Mouse (Mus musculus) heart, embryonic 15.5 days (tissue): Measurements from ENCODE around the gene Abcc12. TPM values are rescaled to one million over a fixed set of nuclear protein-coding genes. Genes with fewer than 3 reads are reported as not detected.

Source experiments
- ATAC-seq: fragments of 200-750 bp; cut with Nextera tagmentation; replicated peaks from 2 replicates; pipeline ENCODE4 v1.8.0; 2017; ENCODE audit warnings: low read depth, moderate TSS enrichment; ENCODE audit not compliant: insufficient number of reproducible peaks, insufficient read depth, low FRiP score
- H3K27ac ChIP-seq: fragments of 300-500 bp; sonication (generic); 2 replicates; pipeline ENCODE4 v1.5.1; 2015; ENCODE audit warnings: mild to moderate bottlenecking, inconsistent platforms
- H3K27me3 ChIP-seq: fragments of 300-500 bp; sonication (generic); 2 replicates; pipeline ENCODE4 v1.6.1; 2015; ENCODE audit warnings: inconsistent platforms
- H3K36me3 ChIP-seq: fragments of 300-500 bp; sonication (generic); 2 replicates; pipeline ENCODE4 v1.6.1; 2015; ENCODE audit warnings: mild to moderate bottlenecking, inconsistent platforms
- H3K4me1 ChIP-seq: fragments of 300-500 bp; sonication (generic); replicated peaks from 2 replicates; pipeline ENCODE4 v1.6.1; 2015; ENCODE audit warnings: inconsistent platforms
- H3K4me2 ChIP-seq: fragments of 300-500 bp; sonication (generic); 2 replicates; pipeline ENCODE4 v1.6.1; 2015; ENCODE audit warnings: inconsistent platforms, mild to moderate bottlenecking, moderate library complexity
- H3K4me3 ChIP-seq: fragments of 300-500 bp; sonication (generic); 2 replicates; pipeline ENCODE4 v1.5.1; 2015; ENCODE audit warnings: mild to moderate bottlenecking, inconsistent platforms
- H3K9ac ChIP-seq: fragments of 300-500 bp; sonication (generic); 2 replicates; pipeline ENCODE4 v1.6.1; 2015; ENCODE audit warnings: mild to moderate bottlenecking, inconsistent platforms
- H3K9me3 ChIP-seq: fragments of 300-500 bp; sonication (generic); replicated peaks from 2 replicates; pipeline ENCODE4 v1.6.1; 2016; ENCODE audit warnings: inconsistent platforms
- WGBS: fragments of 180-500 bp; shearing (Covaris S2); methylation state at CpG from one replicate; pipeline ENCODE4 v1.1.7; 2015; ENCODE audit warnings: mixed read lengths; 5-methylcytosine and 5-hydroxymethylcytosine counted together
- polyA plus RNA-seq: library from polyadenylated mRNA; unstranded; fragments of >200 nt; fragmentation: Nextera tagmentation; extraction: Ambion mirVana; gene quantifications from 2 replicates; pipeline ENCODE4 v1.2.1, GENCODE M21; 2015

Abcc12 gene
- polyA plus RNA-seq, 1 experiment from 2014 or later = 0.04 TPM

DNA sequence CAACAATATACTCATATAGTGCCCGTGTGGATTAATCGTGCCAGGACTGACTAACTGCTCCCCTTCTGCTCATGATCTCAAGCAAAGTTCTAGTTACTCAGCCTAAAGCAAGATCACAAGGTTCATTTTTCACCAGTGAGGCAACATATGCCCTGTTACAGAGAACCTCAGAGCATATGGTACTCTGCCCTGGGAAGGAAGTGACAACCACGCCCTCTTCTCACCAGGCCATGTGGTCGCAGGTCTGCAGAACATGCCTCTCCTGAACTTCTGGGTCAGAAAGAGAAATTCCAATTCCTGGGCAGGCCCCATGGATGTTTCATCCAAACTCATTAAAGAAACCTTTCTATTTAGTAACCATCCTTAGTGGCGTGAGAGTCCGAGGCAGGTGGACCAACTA, 39.6 kb downstream of the Abcc12 start:
- Histone ChIP-seq H3K36me3 (no peaks in the 10 kb centered on the region), H3K4me3 (no peak overlapping the region), H3K4me2 (no peak overlapping the region), H3K4me1 (0 out of 2 replicates have a peak, but pooled peaks cover 4% of the 10 kb centered on the region), H3K27ac (no peak overlapping the region), H3K27me3 (no peaks in the 10 kb centered on the region), H3K9me3 (no peaks in the 10 kb centered on the region), H3K9ac (no peak overlapping the region)
- WGBS = 82% methylated on average over 6 of the region's 6 CpGs
- ATAC-seq = no peak

DNA sequence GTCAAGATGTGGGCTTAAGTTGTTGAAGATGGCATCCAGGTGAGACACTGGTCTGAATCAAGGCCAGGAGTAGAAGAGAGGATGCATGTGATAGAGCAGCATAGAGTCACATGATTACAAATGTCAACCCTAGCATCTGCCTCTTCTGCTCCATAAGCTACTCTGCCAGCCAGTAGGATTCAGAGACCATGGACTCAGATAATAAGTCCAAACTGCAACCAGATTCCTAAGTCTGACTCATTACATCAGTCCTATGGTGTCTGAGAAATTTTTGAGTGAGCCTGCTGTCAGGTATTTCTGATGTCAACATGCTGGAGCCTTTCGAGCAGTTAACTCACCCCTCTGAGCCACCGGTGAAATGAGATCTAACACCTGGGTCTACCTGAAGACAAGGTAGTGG, 40.1 kb downstream of the Abcc12 start:
- no peak overlapping the region for H3K4me3 ChIP-seq
- no peaks in the 10 kb centered on the region for H3K9me3 ChIP-seq
- no peak overlapping the region for H3K4me2 ChIP-seq
- ATAC-seq = no peak
- H3K36me3 ChIP-seq = no peaks in the 10 kb centered on the region
- H3K27ac ChIP-seq = no peak overlapping the region
- 0 out of 2 replicates have a peak, but pooled peaks cover 4% of the 10 kb centered on the region for H3K4me1 ChIP-seq
- H3K27me3 ChIP-seq = no peaks in the 10 kb centered on the region
- 71% methylated on average over 2 of the region's 2 CpGs for WGBS
- H3K9ac ChIP-seq = no peak overlapping the region

DNA sequence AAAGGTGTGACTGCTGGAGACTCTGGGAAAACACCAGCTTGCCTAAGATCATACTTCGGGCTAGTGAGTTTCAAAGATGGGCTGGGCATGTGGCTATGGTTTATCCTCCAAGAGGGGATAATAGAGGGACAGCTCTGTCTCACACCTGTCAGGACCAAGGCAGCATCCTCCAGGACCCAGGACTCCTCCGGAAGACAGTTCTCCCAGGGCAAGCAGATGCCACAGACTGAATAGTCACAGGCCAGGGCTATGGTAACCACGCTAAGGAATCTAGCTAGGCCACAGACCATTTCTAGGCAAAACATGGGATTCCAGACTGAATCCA, 43.9 kb downstream of the Abcc12 start:
- no peak for ATAC-seq
- Histone ChIP-seq H3K36me3 (no peaks in the 10 kb centered on the region), H3K4me2 (no peak overlapping the region), H3K9ac (no peak overlapping the region), H3K4me3 (no peak overlapping the region), H3K9me3 (no peaks in the 10 kb centered on the region), H3K4me1 (0 out of 2 replicates have a peak, but pooled peaks cover 4% of the 10 kb centered on the region), H3K27me3 (0 out of 2 replicates have a peak, but pooled peaks cover 6% of the 10 kb centered on the region), H3K27ac (no peak overlapping the region)
- WGBS = 60% methylated on average over 3 of the region's 3 CpGs

DNA sequence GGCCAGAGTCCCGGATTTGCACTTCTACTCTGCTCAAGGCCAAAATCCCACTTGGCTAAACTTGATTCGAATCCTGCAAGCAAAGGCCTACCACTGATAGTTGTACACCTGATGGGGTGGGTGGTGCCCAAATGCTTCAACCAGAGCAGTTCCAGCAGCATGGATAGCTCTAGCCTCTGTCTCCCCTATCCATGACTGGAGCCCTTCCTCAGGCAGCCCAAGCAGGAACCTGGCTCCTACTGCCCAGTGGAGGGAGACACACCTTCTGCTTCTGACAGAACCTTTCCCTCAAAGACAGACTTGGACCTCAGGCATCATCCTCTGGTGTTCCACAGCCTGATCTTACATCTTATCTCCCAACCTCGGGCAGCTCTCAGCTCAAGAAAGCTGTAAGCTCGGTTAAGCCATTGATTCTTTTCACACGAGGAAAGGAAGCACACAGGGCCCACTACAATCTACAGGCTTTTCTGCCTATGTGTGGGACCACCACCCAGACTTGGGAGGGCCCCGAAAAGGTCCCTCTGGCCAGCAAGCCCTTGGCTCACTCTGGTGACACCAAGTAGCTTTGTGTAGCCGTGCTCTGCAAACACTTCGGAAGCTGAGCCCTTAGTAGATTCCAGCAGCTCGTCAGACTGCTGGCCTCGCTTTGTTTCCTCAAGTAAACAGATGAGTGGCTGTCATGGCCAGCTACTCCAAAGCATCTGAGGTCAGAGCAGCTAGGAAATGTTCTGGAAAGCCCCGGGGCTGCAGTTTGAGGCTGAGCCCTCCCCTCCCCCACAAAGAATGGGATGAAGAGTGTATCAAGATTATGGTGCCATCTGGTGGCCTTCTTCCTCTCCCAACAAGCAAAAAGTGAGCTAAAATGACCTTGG, 44.5 kb downstream of the Abcc12 start:
- ATAC-seq = 0 out of 2 replicates have a peak, but pooled peaks have one; percentile 10
- Histone ChIP-seq H3K4me3 (no peak overlapping the region), H3K9me3 (no peaks in the 10 kb centered on the region), H3K4me1 (0 out of 2 replicates have a peak, but pooled peaks cover 4% of the 10 kb centered on the region), H3K36me3 (no peaks in the 10 kb centered on the region), H3K4me2 (peak overlapping the region; percentile 44), H3K27ac (no peak overlapping the region), H3K9ac (no peak overlapping the region), H3K27me3 (0 out of 2 replicates have a peak, but pooled peaks cover 6% of the 10 kb centered on the region)
- WGBS = 41% methylated on average over 11 of the region's 11 CpGs

DNA sequence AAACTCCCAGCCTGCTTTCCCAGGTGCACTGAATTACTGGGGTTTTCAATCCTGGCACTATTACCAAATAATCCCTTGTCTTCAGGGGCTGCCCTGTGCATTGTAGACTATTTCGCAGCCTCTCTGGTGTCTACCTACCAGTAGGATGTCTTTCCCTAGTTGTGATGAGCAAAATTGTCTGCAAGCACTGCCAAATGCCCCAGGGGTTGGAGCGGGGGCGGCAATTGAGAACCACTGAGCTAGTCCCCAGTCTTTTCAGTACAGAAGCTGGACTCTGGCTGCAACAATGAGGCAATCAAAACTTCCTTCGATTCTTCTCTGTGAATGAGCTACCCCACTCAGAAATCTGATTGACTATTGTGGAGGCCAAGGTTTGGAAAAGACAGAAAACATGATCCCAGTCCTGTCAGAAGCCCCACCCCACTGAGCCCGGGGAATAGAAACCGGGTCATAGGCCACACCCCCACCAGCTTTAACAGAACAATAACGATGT, 45.4 kb downstream of the Abcc12 start:
- no peak overlapping the region for H3K4me2 ChIP-seq
- H3K36me3 ChIP-seq = no peaks in the 10 kb centered on the region
- H3K4me3 ChIP-seq = no peak overlapping the region
- 0 out of 2 replicates have a peak, but pooled peaks cover 6% of the 10 kb centered on the region for H3K27me3 ChIP-seq
- 58% methylated on average over 7 of the region's 7 CpGs for WGBS
- H3K27ac ChIP-seq = no peak overlapping the region
- no peaks in the 10 kb centered on the region for H3K9me3 ChIP-seq
- H3K9ac ChIP-seq = no peak overlapping the region
- 0 out of 2 replicates have a peak, but pooled peaks cover 4% of the 10 kb centered on the region for H3K4me1 ChIP-seq
- no peak for ATAC-seq

DNA sequence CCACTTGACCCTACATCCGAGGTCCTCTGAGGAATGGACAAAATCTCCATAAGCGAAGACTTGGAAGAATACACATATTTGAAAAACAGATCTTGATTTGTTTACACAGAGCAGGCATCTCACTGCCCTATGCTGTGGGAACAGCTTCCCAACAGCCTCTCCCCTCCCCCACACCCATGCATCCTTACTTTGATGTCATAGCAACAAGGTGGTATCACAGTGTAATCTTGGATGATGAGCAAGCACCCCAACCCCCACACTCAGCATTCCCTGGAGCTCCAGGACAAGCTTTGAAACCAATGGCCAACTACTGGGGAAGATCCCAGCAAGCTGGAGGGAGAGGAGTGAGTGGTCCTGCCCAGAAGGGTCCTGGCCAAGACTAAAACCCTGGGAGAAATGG, 50.8 kb downstream of the Abcc12 start:
- 59% methylated on average over 2 of the region's 2 CpGs for WGBS
- Histone ChIP-seq H3K4me2 (no peak overlapping the region), H3K36me3 (no peaks in the 10 kb centered on the region), H3K4me1 (no peaks in the 10 kb centered on the region), H3K27ac (no peak overlapping the region), H3K9me3 (no peaks in the 10 kb centered on the region), H3K4me3 (no peak overlapping the region), H3K27me3 (0 out of 2 replicates have a peak, but pooled peaks cover 6% of the 10 kb centered on the region), H3K9ac (no peak overlapping the region)
- no peak for ATAC-seq

DNA sequence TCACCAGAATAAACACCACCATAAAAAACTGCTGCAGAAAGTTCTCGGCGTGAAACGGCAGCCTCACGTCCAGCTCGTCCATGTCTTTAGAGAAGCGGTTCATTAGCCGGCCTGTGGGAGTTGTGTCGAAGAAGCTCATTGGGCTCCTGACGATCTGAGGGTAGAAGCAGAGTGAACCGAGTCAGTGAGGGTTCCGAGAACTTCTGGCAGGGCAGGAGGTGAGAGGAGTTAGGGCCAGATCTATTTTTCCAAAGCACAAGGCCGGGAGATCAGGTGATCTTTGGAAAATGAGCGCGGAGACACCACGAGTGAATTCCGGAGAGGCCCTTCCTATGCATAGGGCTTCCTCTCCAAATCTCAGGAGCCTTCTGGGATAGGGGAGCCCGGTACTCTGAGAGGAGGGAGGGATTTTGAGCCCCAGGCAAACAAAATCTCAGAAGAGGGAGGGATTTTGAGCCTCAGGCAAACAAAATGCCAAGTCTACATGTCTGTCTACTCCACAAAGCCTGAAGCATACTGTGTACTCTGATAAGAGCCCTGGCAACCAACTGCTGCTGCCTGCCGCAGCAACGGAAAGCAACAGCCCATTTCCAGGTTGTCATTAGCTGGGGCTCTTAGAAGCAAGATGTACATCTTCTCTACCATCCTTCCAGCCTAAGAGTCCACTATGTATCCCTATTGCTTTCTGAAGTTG, 53.0 kb downstream of the Abcc12 start:
- H3K9ac ChIP-seq = no peak overlapping the region
- WGBS = 78% methylated on average over 19 of the region's 19 CpGs
- no peaks in the 10 kb centered on the region for H3K36me3 ChIP-seq
- H3K9me3 ChIP-seq = no peaks in the 10 kb centered on the region
- no peak for ATAC-seq
- no peak overlapping the region for H3K27ac ChIP-seq
- H3K4me3 ChIP-seq = no peak overlapping the region
- no peak overlapping the region for H3K4me2 ChIP-seq
- H3K4me1 ChIP-seq = no peaks in the 10 kb centered on the region
- H3K27me3 ChIP-seq = no peaks in the 10 kb centered on the region

DNA sequence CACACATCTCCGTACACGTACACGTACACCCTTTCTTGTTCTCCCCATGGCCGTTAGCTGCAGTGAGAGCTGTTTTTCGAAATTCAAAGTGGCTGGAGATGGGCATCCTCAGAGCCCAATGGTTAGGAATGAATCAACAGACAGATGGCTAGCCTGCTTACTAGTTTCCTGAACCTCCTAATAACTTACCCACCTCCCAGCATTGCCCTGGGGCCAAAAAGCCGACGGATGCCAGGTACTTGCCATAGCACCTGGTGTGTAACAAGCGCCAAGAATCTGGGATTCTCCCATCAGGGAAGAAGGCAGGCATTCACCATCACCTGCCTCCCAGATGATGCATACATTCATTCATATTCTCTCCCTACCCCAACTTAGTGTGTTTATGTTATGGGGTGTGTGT, 53.7 kb downstream of the Abcc12 start:
- 89% methylated on average over 8 of the region's 8 CpGs for WGBS
- H3K4me2 ChIP-seq = no peak overlapping the region

DNA sequence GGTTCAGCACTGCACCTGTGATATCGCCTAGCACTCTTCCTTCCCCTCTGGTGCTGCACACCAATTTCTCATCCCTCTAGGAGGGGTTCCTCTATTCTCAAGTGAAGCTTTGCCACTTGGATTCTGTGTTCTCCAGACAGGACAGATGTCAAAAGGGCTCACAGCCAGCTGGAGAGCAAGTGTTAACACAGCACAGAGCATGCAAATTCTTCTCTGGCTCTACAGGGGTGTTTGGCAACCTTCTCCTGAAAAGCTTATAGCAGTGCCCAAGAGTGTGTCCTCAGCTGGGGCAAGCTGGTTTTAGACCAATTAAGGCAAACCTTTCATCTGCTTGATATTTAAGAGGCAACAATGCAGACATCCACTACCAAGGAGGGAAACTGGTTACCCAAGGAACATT, 66.3 kb downstream of the Abcc12 start:
- no peak overlapping the region for H3K4me3 ChIP-seq
- no peak for ATAC-seq
- 72% methylated on average over 1 of the region's 1 CpGs for WGBS
- no peak overlapping the region for H3K4me2 ChIP-seq
- no peaks in the 10 kb centered on the region for H3K4me1 ChIP-seq
- H3K36me3 ChIP-seq = no peaks in the 10 kb centered on the region
- H3K9me3 ChIP-seq = no peaks in the 10 kb centered on the region
- no peak overlapping the region for H3K27ac ChIP-seq
- H3K9ac ChIP-seq = no peak overlapping the region
- no peaks in the 10 kb centered on the region for H3K27me3 ChIP-seq

More for the DNA sequence above, 53.7 kb downstream of the Abcc12 start:
- no peaks in the 10 kb centered on the region for H3K4me1 ChIP-seq
- no peak overlapping the region for H3K27ac ChIP-seq
- H3K9ac ChIP-seq = no peak overlapping the region
- no peaks in the 10 kb centered on the region for H3K9me3 ChIP-seq
- ATAC-seq = no peak
- H3K27me3 ChIP-seq = no peaks in the 10 kb centered on the region
- H3K4me3 ChIP-seq = no peak overlapping the region
- H3K36me3 ChIP-seq = no peaks in the 10 kb centered on the region

DNA sequence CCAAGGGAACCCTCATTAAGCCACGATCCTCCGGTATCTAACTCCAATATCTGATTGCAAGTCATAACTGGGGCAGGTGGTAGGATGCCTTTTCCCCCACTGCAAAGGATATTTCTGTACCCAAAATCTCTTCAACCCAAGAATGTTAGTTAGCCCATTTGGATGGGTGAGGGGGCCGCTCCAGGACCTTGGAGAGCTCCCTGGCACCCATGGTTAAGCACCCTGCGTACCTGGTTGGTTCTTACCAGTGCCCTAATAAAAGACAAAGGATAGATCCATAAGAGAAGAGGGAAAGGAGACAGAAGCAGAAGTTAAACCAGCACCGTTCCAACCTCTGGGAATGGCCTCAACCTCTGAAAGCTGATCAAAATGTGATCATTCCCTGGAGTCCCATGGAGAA, 67.6 kb downstream of the Abcc12 start:
- no peaks in the 10 kb centered on the region for H3K27me3 ChIP-seq
- H3K9ac ChIP-seq = no peak overlapping the region
- no peak overlapping the region for H3K4me3 ChIP-seq
- no peaks in the 10 kb centered on the region for H3K36me3 ChIP-seq
- H3K27ac ChIP-seq = no peak overlapping the region
- H3K4me1 ChIP-seq = no peaks in the 10 kb centered on the region
- WGBS = 57% methylated on average over 5 of the region's 5 CpGs
- ATAC-seq = no peak
- H3K9me3 ChIP-seq = no peaks in the 10 kb centered on the region
- H3K4me2 ChIP-seq = no peak overlapping the region

DNA sequence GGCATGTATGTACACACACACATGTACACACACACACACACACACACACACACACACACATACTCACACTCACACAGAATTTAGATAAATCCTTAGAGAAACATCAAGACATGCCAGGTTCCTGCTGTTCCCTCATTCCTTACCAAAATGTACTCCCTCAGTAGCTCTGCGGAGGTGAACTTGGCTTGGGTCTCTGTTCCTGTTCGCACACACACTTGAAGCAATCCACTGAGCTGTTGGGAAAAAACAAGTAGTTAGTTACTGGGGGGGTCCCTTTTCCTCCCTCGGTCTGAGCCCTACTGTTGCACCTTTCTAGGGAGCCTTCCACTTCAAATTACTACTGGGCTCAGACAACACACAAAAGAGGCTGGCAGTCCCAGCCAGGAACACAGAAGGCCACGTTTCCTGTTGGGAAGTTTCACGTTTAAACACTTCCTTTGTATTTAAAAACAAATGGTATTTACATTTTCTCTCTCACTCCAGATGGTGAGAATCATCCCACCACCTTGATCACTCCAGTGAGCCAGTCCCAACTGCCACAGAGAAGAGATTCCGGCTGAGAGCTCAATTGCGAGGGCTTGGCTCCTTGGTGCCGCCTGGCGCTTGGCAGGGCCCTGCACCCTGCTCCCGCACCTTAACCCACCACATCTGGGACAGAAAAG, 68.2 kb downstream of the Abcc12 start:
- H3K27me3 ChIP-seq = no peaks in the 10 kb centered on the region
- H3K4me1 ChIP-seq = no peaks in the 10 kb centered on the region
- ATAC-seq = no peak
- no peak overlapping the region for H3K4me3 ChIP-seq
- no peak overlapping the region for H3K4me2 ChIP-seq
- H3K9me3 ChIP-seq = no peaks in the 10 kb centered on the region
- H3K27ac ChIP-seq = no peak overlapping the region
- H3K36me3 ChIP-seq = no peaks in the 10 kb centered on the region
- H3K9ac ChIP-seq = no peak overlapping the region
- WGBS = 42% methylated on average over 10 of the region's 10 CpGs
